Mouse (Mus musculus): ENCODE data around the gene Mpdu1.
"Not testable (repeated sequence)": the region's sequence is repeated elsewhere in the genome, so short reads cannot be mapped to it uniquely, and the experiment has no call there.

Gene Mpdu1

GRCm38 (mm10) chr11:69662213-69662966 is at the start of gene Mpdu1:
Mpdu1 (minus strand) TSS chr11:69662642.
- peak; percentile 89 to 93 for DNase-seq (ENCODE audit: low spot score in 2 of 2)

- no peak for DNase-seq (ENCODE audit: low spot score in 2 of 2)
These were observed 48.6 kb upstream of the Mpdu1 start for GRCm38 (mm10) chr11:69711082-69711481.

GRCm38 (mm10) chr11:69710470-69710869 is 48.0 kb upstream of the Mpdu1 start:
- DNase-seq (ENCODE audit: low spot score in 2 of 2): no peak

- no peak for DNase-seq (ENCODE audit: low spot score in 2 of 2)
These were observed 47.4 kb upstream of the Mpdu1 start for GRCm38 (mm10) chr11:69709554-69710446.

- no peak for DNase-seq (ENCODE audit: low spot score in 2 of 2)
These were observed 46.3 kb upstream of the Mpdu1 start for GRCm38 (mm10) chr11:69708614-69709265.

GRCm38 (mm10) chr11:69707873-69708381 is 45.5 kb upstream of the Mpdu1 start:
- DNase-seq (ENCODE audit: low spot score in 2 of 2): no peak

GRCm38 (mm10) chr11:69707480-69707847 is 45.0 kb upstream of the Mpdu1 start:
- DNase-seq (ENCODE audit: low spot score in 2 of 2): no peak

GRCm38 (mm10) chr11:69706775-69707479 is 44.5 kb upstream of the Mpdu1 start:
- peak in 1 of 2 experiments; percentile 75 for DNase-seq (ENCODE audit: low spot score in 2 of 2)

GRCm38 (mm10) chr11:69704613-69705010 is 42.2 kb upstream of the Mpdu1 start:
- DNase-seq (ENCODE audit: low spot score in 2 of 2): no peak

- no peak for DNase-seq (ENCODE audit: low spot score in 2 of 2)
These were observed 41.6 kb upstream of the Mpdu1 start for GRCm38 (mm10) chr11:69703814-69704612.

GRCm38 (mm10) chr11:69703381-69703780 is 40.9 kb upstream of the Mpdu1 start:
- not testable (repeated sequence) for DNase-seq (ENCODE audit: low spot score in 2 of 2)

GRCm38 (mm10) chr11:69702886-69703285 is 40.4 kb upstream of the Mpdu1 start:
- DNase-seq (ENCODE audit: low spot score in 2 of 2): not testable (repeated sequence)

- DNase-seq (ENCODE audit: low spot score in 2 of 2): no peak
These were observed 37.2 kb upstream of the Mpdu1 start for GRCm38 (mm10) chr11:69699595-69699994.

GRCm38 (mm10) chr11:69698574-69698973 is 36.1 kb upstream of the Mpdu1 start:
- DNase-seq (ENCODE audit: low spot score in 2 of 2): no peak

GRCm38 (mm10) chr11:69697396-69697795 is 35.0 kb upstream of the Mpdu1 start:
- DNase-seq (ENCODE audit: low spot score in 2 of 2): no peak

- DNase-seq (ENCODE audit: low spot score in 2 of 2): peak; percentile 64 to 77
These were observed 33.1 kb upstream of the Mpdu1 start, which contains the start of the genes Tnfsf12 and Tnfsfm13 for GRCm38 (mm10) chr11:69695361-69696181. Tnfsf12 (minus strand) TSS chr11:69695849. Tnfsfm13 (minus strand) TSS chr11:69696098.

GRCm38 (mm10) chr11:69695046-69695360 is 32.6 kb upstream of the Mpdu1 start:
- no peak for DNase-seq (ENCODE audit: low spot score in 2 of 2)

- no peak for DNase-seq (ENCODE audit: low spot score in 2 of 2)
These were observed 31.1 kb upstream of the Mpdu1 start for GRCm38 (mm10) chr11:69693421-69693965.

- DNase-seq (ENCODE audit: low spot score in 2 of 2): no peak
These were observed 30.4 kb upstream of the Mpdu1 start for GRCm38 (mm10) chr11:69692863-69693262.
